Mouse (Mus musculus) ES-Bruce4 (cell line): ENCODE results near the gene Tbc1d10c.

Source experiments
- CTCF ChIP-seq: IDR thresholded peaks from one replicate; pipeline ENCODE4 v1.8.1; 2011; ENCODE audit warnings: low read depth, low read length
- EP300 ChIP-seq: IDR thresholded peaks from 2 replicates; pipeline ENCODE4 v1.6.1; 2011; ENCODE audit warnings: low read depth, low read length; ENCODE audit not compliant: insufficient read depth

- TF ChIP-seq CTCF (no peak), EP300 (no peak)
Measured at GRCm38 (mm10) chr19:4149764-4150461, 41.2 kb downstream of the Tbc1d10c start.
